Mouse (Mus musculus) heart, adult 18-20 months (tissue): ENCODE results near the gene Tom1. TPM values are rescaled to one million over a fixed set of nuclear protein-coding genes. Genes with fewer than 3 reads are reported as not detected.

Experiments
- DNase-seq, 2 experiments: peaks; one replicate each; pipeline ENCODE4 v3.0.0; 2021 to 2022; ENCODE audit warnings: mixed read lengths in 1 of 2
- total RNA-seq, 2 experiments: library from RNA; stranded (reverse); gene quantifications; 2 replicates each; pipeline ENCODE4 v1.2.3; 2021

Tom1 gene
- total RNA-seq, 2 experiments from 2014 or later = 57.9 to 63.7 TPM

DNA sequence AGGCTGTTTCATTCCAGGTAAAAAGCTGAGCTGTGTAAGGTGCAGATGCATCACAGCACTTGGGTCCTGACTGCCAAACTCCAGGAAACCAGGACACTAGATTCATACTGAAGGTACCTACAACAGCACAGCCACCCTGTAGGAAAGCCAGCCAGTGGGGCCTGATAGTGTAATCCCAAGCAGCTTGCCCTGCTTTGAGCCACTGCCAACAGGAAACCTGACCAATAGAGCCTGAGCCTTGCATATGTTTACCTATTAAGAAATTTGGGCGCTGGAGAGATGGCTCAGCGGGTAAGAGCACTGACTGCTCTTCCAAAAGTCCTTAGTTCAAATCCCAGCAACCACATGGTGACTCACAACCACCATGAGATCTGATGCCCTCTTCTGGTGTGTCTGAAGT lies 8.7 kb downstream of the Tom1 start:
- DNase-seq = no peak

GRCm38 (mm10) chr8:75042974-75043373 lies 9.5 kb downstream of the Tom1 start:
- DNase-seq = no peak

DNA sequence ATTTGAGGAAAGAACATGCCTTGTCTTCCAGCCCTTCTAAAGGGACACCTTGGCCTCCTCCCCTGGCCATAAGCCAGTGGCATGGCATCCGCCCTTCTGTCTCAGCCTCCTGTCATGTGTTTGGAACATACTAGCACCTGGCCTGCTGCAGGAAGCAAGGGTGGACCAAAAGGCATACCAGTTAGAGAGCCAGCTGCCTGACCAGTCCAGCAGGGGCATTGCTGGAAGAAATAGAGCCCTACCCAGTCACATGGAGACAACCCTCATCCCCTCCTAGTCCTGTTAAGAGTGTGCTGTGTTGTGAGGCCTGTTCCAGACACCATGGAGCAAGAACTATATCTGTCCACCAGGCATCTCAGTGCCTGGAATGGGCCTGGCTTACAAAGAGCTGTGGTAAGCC lies 12.8 kb downstream of the Tom1 start:
- DNase-seq = peak in 1 of 2 experiments; percentile 47

DNA sequence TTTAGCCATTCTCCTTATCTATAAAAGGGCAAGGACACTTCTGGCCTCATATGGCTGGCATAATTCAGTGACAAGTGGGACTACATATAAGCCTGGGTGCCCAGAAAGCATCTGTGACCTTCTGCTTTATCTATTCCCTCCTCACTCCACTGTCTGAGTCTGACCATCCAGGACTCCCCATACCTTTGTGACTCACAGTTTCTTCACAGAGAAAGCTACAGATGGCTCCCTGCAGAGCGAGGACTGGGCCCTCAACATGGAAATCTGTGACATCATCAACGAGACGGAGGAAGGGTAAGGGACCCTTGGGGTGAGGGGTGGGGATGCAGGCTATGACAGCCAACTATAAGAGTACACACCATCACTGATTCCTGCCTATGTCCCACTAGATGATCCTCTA lies 14.3 kb downstream of the Tom1 start:
- DNase-seq = no peak

DNA sequence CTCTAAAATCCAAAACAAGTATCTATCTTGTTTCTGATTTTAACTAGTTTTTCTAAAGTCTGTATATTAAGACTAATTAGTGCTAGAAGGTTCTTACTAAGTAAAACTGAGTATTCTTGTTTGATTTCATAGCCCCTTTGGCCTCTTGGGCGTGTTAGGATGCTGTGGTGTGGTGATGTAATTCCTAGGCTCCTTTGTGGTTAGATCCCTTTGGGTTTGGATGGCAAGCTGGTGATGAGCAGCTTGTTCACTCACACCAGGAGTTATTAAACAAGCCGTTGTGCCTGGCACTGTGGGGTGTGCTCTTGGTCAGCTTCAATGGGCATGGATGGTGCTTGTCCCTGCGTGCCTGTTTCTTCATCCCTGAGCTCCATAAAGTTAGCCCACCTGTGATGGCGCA lies 19.8 kb downstream of the Tom1 start:
- no peak for DNase-seq

DNA sequence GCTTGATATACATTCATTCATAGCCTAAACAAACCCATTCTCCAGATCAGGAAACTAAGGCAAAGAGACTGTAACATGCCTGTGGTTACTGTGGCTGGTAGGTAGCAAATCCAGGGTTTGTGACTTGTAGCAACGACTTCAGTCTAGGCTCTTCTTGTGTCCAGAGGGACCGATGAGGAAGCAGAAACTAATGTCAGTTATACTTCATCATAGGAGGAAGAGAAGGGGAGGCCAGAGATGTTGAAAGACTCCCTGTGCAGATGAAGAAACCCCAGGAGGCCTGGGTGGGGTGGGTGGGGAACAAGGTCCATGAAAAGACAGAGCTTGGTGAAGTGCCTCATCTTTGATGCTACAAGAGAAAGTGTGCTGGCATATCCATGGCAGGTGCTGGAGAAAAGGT lies 22.2 kb downstream of the Tom1 start:
- DNase-seq = no peak

- DNase-seq = no peak
Observed at GRCm38 (mm10) chr8:75060022-75060421, 26.5 kb downstream of the Tom1 start.

GRCm38 (mm10) chr8:75060815-75061214 lies 27.3 kb downstream of the Tom1 start:
- DNase-seq = peak in 1 of 2 experiments; percentile 40

DNA sequence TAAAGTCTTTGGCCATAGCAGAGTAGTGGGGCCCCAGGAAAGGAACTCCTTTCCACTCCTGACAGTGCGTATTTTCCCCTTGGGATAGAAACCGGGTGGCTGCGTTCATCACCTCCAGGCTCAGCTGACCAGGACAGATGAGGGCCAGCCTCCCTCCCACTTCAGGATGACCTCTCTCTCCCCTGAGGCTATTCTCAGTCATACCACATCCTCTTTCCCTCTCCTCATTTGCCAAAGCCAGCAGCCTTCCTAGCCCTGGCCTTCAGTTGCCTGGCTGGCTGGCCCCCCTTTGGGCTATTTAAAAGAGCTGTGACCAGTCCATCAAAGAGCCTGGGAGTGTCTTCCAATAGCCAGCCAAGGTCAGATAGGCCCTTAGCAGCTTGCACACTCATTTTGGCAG lies 29.8 kb downstream of the Tom1 start:
- peak; percentile 51 to 75 for DNase-seq

GRCm38 (mm10) chr8:75064790-75065189 lies 31.3 kb downstream of the Tom1 start:
- peak in 1 of 2 experiments; percentile 43 for DNase-seq

DNA sequence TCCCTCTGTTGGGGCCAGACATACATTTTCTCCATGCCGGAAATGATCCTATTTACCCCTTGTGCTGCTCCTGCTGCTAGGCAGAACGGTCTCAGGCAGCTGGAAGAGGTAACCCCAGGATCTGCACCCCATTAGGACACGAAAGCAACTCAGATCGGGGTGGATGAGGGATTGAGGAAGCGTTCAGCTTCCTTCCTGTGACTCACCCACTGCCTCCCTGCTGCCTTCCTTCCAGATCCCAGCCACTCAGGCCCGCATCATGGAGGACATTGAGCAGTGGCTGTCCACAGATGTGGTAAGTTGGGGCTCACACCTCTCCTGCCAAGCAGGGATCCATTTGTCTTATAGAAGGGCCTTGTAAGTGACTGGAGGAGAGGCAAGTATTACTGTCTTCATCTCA lies 33.8 kb downstream of the Tom1 start:
- DNase-seq = no peak

- peak in 1 of 2 experiments; percentile 29 for DNase-seq
Observed at GRCm38 (mm10) chr8:75070297-75070696, 36.8 kb downstream of the Tom1 start.

DNA sequence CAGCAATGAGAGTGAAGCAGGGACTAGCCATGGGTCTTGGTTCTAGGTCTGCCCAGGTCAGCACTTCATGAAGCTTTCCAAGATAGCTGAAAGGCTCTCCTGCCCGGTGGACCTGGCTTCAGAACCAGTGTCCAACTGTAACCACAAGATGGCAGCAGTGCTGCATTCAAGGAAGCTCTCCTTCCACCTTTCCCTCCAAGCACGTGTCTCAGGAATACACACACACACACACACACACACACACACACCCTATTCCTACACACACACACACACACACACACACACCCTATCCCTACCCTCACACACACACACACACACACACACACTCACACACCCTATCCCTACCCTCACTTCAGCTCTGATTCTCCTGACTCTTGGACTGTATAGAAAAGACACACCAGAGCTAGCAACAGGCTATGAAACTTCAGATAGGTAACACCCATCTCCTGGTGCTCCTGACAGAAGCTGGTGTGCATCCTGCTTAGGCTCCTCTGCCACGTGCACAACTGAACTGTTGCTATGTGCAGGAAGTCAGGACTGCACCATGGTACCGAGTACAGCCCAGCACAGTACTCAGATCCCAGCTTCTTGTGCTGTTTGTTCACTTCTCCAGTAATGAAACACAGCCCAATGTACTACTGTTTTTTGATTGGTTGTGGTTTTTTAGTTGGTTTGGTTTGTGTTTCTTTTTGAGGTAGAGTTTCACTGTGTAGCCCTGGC lies 38.3 kb downstream of the Tom1 start:
- peak; percentile 84 to 90 for DNase-seq

DNA sequence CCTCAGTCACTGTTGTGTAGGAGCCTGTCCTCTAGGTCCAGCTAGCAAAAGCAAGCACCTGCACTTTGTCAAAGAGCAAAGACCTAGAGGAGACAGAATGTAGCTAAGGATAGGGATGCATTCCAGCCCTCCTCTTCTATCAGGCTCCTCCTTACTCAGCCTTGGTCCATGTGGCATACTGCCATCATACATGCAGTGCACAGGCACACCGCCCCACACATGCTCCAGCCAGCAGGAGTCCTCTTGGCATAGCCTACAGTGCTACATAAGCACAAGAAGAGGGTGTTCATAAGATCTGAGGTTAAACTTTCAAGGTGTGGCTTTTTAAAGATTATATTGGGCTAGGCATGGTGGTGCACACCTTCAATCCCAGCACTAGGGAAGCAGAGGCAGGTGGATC lies 41.4 kb downstream of the Tom1 start:
- DNase-seq = no peak

DNA sequence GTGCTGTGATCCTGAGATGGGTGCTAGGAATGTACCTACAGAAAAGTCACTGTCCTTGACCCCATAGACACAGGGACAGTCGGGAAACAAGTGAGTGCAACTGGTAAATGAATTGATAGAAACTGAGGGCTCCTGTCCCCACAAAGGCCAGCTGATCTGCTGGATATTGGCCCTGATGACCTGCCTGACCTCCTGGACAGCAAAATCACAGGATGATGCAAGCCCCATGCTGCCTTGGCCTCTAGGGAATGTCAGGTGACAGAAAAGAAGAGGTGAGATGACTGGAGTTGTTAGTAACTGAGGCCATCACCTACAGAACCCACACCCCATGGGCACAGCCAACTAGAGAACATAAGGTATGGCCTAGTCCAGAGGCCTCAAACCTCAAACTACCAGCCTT lies 44.7 kb downstream of the Tom1 start:
- no peak for DNase-seq

DNA sequence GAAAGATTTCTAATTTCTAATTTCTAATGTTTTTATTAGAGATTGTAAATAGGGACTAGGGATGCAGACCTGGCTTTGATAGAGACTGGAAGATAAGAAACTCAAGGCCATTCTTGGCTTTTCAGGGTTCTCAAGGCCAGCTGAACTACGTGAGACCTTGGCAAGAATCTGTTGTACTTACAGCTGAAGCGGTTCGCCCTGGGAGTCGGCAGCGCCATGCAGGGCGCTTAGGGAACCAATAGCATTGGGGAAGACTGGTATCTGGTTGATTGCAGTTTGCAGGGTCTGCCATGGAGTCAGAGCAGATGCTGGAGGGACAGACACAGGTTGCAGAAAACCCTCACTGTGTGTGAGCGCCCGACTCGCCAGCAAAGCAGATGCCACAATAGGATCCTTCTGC lies 45.3 kb downstream of the Tom1 start:
- no peak for DNase-seq

GRCm38 (mm10) chr8:75081364-75082040 lies 48.0 kb downstream of the Tom1 start:
- no peak for DNase-seq

DNA sequence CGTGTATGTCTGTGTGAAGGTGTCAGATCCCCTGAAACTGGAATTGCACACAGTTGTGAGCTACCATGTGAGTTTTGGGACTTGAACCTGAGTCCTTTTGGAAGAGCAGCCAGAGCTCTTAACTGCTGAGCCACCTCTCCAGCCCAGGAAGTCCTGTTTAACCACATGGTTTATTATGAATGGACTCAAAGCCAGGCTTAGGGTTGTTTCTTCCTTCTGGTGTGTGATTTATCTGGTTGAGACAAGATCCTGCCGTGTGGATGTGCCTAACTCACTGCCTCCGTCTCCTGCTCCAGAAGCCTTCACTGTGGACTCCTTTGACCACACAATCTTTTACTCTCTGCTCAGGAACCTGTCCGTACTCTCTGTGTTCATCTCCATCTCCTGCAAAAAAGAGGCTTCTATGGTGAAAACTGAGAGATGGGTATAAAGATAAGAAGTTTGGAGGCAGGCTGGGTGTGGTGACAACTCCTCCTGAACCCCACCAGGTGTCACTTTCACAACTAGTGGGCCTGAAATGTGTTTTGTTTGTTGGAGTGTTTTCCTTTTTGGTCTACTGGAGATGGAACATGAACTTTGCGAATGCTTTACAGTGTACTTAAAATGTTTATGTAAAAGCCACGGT lies 48.8 kb downstream of the Tom1 start:
- no peak for DNase-seq

- peak; percentile 96 to 97 for DNase-seq
Observed at GRCm38 (mm10) chr8:75083846-75084245, 50.3 kb downstream of the Tom1 start.

- peak; percentile 30 to 48 for DNase-seq
Observed at GRCm38 (mm10) chr8:75084382-75085064, 51.0 kb downstream of the Tom1 start.

DNA sequence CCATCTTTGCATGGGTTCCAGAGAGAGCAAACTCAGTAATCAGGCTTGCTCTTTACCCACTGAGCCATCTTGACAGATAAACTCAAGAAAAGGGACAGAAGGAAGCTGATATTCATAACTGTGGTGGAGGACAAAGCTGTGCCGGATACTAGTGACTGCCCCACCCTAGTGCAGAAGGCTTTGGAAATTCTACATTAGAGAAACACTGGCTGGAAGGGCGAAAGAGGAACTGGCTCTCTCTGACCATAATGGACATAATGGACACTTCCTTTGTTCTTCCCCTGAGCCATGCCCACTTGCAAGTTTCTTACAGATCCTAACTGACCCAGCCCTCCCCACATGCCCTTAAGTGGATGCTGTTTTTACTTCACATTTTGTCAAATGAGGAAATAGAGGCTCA lies 52.5 kb downstream of the Tom1 start:
- peak; percentile 28 to 71 for DNase-seq

DNA sequence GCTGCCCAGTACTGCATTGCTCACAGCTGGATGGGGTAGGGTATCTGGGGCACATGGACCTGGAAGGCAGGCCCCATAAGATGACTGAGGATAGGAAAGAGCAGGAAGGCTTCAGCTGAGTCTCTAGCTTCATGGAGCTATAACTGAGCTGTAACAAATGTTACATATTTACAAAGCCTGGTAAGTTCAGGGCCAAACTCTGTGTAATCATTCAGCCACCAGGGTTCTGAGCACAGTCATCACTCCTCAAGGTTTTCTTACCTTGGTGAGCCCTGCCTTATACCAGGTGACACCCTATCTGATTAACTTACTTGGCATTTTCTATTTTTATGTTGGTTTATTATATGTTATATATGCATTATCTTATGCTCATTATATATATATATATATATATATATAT lies 53.6 kb downstream of the Tom1 start:
- no peak for DNase-seq
